Mouse (Mus musculus) mesoderm, embryonic 11.5 days (tissue): ENCODE data around the gene Tacc2.

Experiments
- DNase-seq: peaks from one replicate; pipeline ENCODE4 v3.0.0-alpha.2; 2012; ENCODE audit warnings: low read depth, low spot score

Gene Tacc2

DNA sequence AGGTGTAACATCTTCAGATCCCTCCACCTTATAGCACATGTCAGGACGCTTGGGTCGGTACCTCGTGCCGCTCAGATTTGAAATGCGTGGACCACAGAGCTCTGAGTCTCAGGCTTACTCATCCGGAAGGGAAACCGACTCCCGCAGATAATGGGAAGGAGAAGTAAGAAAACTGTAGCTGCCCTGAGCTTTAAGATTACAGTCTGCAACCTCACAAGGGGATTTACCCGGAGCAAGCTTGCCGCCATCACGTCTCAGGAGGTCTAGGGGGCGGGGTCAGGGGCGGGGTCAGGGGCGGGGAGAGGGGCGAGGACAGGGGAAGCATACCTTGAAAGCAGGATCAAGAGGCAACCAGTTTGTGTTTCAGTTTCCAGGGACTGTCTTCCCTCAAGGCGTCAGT, 235.2 kb downstream of the Tacc2 start:
- DNase-seq = no peak
